Mouse (Mus musculus): ENCODE measurements around the gene Fer. TPM values are rescaled to one million over a fixed set of nuclear protein-coding genes. Genes with fewer than 3 reads are reported as not detected.

Gene Fer
- polyA plus RNA-seq, 1 experiment = 67.9 TPM

DNA sequence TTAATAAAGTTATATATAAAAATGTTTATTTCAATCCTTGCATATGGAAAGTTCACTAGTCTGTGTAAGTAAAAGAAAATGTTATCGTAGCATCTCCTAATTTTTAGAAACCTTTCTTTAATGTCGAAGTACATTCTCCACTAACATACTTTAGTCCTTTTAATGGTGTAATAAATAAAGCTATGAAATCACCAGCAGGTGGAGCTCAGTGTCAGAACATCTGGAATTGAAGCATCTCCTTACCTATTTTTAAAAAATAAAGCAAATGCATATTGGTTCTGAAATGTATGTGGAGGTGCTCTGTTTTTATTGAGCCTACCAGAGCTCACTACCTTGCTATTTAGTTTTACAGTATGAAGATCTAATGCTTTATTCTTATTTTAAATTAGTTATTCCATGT, 88.6 kb downstream of the Fer start:
- no peak for TF ChIP-seq POLR2A (IDR thresholded peaks at IDR 0.05; ENCODE audit: low read depth, low read length)
- no peak for TF ChIP-seq CTCF (IDR thresholded peaks at IDR 0.05; ENCODE audit: borderline replicate concordance, insufficient read depth, low read length)
- peaks cover 7% of the 10 kb centered on the region; the same call in 1 of the 2 replicates for H3K4me1 ChIP-seq (ENCODE audit: control insufficient read depth, insufficient read depth, low read length)
- H3K27ac ChIP-seq (ENCODE audit: insufficient read depth, low read length) = no peak overlapping the region
- H3K4me3 ChIP-seq (ENCODE audit: insufficient read depth, low read length) = no peak overlapping the region

DNA sequence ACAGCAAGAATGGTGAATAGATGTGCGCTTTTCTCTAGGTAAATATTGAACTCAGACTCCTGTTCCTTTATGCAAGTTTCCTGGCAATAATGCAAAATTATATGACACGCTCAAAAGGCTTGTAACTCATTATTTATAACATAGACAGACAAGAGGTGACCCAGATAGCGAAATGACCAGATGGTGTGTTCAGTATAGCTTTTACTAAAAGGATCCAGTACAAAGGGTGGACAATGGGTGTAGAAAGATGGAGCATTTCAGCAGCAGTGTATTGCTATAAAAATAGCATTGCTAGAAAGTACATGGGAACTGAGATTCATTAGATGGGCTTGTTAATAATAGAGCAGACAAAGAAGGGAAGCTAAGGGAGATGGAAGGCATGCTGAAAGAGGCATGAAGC, 104.2 kb downstream of the Fer start:
- H3K27ac ChIP-seq (ENCODE audit: insufficient read depth, low read length) = no peak overlapping the region
- H3K4me1 ChIP-seq (ENCODE audit: control insufficient read depth, insufficient read depth, low read length) = peaks cover 6% of the 10 kb centered on the region; the same call in 1 of the 2 replicates
- TF ChIP-seq CTCF (IDR thresholded peaks at IDR 0.05; ENCODE audit: borderline replicate concordance, insufficient read depth, low read length) = no peak
- no peak for TF ChIP-seq POLR2A (IDR thresholded peaks at IDR 0.05; ENCODE audit: low read depth, low read length)
- H3K4me3 ChIP-seq (ENCODE audit: insufficient read depth, low read length) = no peak overlapping the region

DNA sequence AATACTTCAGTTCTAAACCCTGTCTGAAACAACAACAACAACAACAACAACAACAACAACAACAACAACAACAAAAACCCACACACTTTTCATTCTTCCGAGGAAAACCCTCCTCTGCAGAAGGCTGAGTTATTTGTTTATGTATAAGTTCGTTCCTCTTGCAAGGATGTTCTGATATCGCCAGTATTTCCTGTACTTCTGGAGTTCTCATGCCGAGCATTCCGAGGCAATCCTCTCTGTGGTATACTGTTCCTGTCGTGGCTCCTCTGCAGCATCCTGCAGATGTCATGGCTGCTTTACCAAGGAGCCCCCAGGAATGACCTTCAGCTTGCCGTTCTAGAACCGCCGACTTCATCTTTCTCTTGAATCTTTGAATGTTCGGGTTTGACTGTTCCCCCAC, 106.6 kb downstream of the Fer start:
- Histone ChIP-seq H3K27ac (ENCODE audit: insufficient read depth, low read length) (no peak overlapping the region), H3K4me3 (ENCODE audit: insufficient read depth, low read length) (no peak overlapping the region), H3K4me1 (ENCODE audit: control insufficient read depth, insufficient read depth, low read length) (peaks cover 6% of the 10 kb centered on the region; the same call in 1 of the 2 replicates)
- TF ChIP-seq POLR2A (IDR thresholded peaks at IDR 0.05; ENCODE audit: low read depth, low read length) (no peak), CTCF (IDR thresholded peaks at IDR 0.05; ENCODE audit: borderline replicate concordance, insufficient read depth, low read length) (no peak)

DNA sequence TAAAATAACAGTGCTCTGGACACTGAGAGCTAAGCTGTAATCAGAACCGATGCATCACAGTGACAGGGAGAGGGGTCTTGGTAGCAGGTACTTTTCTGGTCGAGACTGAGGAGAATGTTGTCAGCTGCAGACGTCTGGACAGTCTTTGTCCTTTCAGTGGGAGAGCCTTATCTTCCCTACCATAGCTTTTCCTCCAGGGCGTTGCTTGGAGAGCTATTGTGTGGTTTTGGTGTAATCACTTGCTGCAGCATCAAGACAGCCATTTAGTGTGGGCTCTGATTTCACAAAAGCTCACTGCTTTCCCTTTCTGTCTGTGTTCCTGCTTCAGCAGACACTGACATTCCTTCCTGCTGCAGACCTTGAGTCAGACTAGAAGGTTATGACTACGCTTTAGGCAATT, 107.4 kb downstream of the Fer start:
- no peak overlapping the region for H3K4me3 ChIP-seq (ENCODE audit: insufficient read depth, low read length)
- H3K27ac ChIP-seq (ENCODE audit: insufficient read depth, low read length) = no peak overlapping the region
- peaks cover 6% of the 10 kb centered on the region; the same call in 1 of the 2 replicates for H3K4me1 ChIP-seq (ENCODE audit: control insufficient read depth, insufficient read depth, low read length)
- no peak for TF ChIP-seq CTCF (IDR thresholded peaks at IDR 0.05; ENCODE audit: borderline replicate concordance, insufficient read depth, low read length)
- no peak for TF ChIP-seq POLR2A (IDR thresholded peaks at IDR 0.05; ENCODE audit: low read depth, low read length)

DNA sequence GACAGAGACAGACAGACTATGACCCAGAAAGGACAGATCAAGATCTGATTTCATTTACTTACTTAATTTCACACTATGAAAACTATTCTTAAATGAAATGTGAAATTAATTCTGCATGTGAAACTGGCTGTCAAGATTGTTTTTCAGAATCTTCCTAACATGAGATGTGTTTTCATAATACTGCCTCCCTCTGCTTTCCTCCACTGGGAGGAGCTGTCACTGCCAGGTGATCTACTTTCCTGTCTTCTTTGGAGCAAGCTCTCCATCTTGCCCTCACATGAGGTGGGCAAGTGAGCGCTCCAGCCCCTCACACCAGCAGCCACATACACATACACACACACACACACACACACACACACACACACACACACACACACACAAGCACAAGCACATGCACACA, 108.1 kb downstream of the Fer start:
- H3K4me3 ChIP-seq (ENCODE audit: insufficient read depth, low read length) = no peak overlapping the region
- TF ChIP-seq POLR2A (IDR thresholded peaks at IDR 0.05; ENCODE audit: low read depth, low read length) = no peak
- no peak for TF ChIP-seq CTCF (IDR thresholded peaks at IDR 0.05; ENCODE audit: borderline replicate concordance, insufficient read depth, low read length)
- H3K27ac ChIP-seq (ENCODE audit: insufficient read depth, low read length) = no peak overlapping the region
- peaks cover 6% of the 10 kb centered on the region; the same call in 1 of the 2 replicates for H3K4me1 ChIP-seq (ENCODE audit: control insufficient read depth, insufficient read depth, low read length)

DNA sequence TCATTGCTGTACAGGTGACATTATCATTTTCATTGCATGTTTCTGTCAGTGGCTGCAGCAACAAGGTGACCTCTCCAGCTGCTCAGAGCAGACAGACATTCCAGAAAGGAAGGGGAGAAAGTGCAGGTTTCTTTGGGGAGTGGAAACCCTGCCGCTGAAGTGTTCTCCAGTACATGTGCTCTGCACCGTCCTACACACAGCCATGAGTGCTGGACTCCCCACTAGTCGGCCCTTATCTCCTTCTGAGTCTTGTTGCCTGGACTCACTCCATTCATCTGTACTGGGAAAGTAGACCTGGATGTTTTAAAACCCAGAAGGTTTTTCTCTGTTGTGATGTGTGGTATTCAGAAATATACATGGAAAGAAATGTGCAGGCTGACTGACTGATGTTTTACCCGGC, 109.3 kb downstream of the Fer start:
- Histone ChIP-seq H3K4me1 (ENCODE audit: control insufficient read depth, insufficient read depth, low read length) (peaks cover 6% of the 10 kb centered on the region; the same call in 1 of the 2 replicates), H3K4me3 (ENCODE audit: insufficient read depth, low read length) (no peak overlapping the region), H3K27ac (ENCODE audit: insufficient read depth, low read length) (no peak overlapping the region)
- no peak for TF ChIP-seq POLR2A (IDR thresholded peaks at IDR 0.05; ENCODE audit: low read depth, low read length)
- no peak for TF ChIP-seq CTCF (IDR thresholded peaks at IDR 0.05; ENCODE audit: borderline replicate concordance, insufficient read depth, low read length)

DNA sequence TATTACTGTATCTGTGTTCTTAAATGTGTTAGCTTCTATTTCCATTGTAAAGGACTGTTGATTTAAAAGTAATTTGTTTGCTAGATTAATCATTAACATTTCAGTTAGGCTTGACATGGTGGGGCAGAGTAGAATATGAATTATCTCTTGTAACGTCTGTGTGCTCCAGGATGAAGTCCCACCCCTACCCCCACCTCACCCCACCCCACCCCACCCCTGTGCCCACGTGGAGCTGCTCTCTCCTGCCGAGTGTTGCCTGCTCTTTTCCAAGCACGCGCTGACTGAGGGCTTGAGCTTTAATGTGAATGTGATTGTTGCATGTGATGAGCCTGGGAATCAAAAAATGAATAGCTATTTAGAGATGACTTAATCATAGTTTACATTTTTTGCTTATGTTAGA, 110.9 kb downstream of the Fer start:
- H3K4me3 ChIP-seq (ENCODE audit: insufficient read depth, low read length) = no peak overlapping the region
- H3K4me1 ChIP-seq (ENCODE audit: control insufficient read depth, insufficient read depth, low read length) = peaks cover 4% of the 10 kb centered on the region; the same call in 1 of the 2 replicates
- H3K27ac ChIP-seq (ENCODE audit: insufficient read depth, low read length) = no peak overlapping the region
- TF ChIP-seq POLR2A (IDR thresholded peaks at IDR 0.05; ENCODE audit: low read depth, low read length) (no peak), CTCF (IDR thresholded peaks at IDR 0.05; ENCODE audit: borderline replicate concordance, insufficient read depth, low read length) (no peak)

DNA sequence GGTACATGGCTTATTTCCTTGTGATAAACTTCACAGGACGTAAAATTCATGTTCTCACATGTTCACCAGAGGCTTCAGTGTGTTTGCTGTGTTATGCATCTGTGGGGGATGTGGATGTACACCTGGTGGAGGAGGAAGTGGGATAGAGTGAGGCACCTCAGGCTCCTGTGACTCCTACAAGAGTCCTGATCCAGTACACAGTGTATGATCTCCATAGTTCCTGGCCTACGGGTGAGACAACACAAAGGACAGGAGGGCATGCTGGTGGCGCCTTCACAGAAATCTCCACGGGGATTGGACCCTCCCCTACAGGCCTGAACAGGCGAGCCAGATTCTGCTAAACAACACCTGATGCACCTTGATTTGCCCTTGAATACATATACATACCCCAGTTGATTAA, 111.4 kb downstream of the Fer start:
- Histone ChIP-seq H3K4me1 (ENCODE audit: control insufficient read depth, insufficient read depth, low read length) (peaks cover 4% of the 10 kb centered on the region; the same call in 1 of the 2 replicates), H3K4me3 (ENCODE audit: insufficient read depth, low read length) (no peak overlapping the region), H3K27ac (ENCODE audit: insufficient read depth, low read length) (no peak overlapping the region)
- no peak for TF ChIP-seq CTCF (IDR thresholded peaks at IDR 0.05; ENCODE audit: borderline replicate concordance, insufficient read depth, low read length)
- no peak for TF ChIP-seq POLR2A (IDR thresholded peaks at IDR 0.05; ENCODE audit: low read depth, low read length)

DNA sequence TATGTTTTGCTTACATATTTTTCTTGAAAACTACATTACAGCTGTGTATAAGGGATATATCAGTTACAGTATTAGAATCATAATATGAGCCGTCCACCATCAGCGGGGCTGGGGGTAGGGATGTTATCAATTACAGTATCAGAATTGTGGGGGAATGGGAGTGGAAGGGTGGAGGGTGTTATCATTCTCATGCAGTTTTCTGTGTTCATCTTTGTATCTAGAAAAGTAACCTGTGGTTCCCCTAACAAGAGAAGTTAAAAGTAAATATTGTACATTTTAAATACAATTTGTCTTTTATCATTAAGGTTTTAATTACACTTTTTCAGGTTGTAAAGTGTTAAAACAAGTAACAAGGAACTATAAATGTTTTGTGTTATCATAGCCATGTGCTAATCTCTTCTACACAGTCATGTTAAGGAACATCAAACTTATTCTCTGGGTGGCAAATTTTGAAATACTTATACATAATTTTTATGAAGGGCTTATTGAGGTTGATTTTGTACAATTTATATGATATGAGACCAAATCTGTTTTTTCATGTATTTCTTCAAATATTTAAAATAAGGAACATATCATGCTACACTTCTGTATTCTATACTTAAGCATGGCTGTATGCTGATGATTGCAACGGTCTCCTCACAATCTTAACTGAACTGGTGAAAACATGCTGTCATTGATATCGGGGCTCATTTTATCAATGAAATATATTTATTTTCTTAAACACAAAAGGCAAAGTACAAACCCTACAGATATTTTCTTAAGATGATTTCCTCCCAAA, 116.1 kb downstream of the Fer start:
- Histone ChIP-seq H3K4me1 (ENCODE audit: control insufficient read depth, insufficient read depth, low read length) (no peaks in the 10 kb centered on the region; the same call in 1 of the 2 replicates), H3K4me3 (ENCODE audit: insufficient read depth, low read length) (no peak overlapping the region), H3K27ac (ENCODE audit: insufficient read depth, low read length) (no peak overlapping the region)
- TF ChIP-seq POLR2A (IDR thresholded peaks at IDR 0.05; ENCODE audit: low read depth, low read length) = no peak
- no peak for TF ChIP-seq CTCF (IDR thresholded peaks at IDR 0.05; ENCODE audit: borderline replicate concordance, insufficient read depth, low read length)

DNA sequence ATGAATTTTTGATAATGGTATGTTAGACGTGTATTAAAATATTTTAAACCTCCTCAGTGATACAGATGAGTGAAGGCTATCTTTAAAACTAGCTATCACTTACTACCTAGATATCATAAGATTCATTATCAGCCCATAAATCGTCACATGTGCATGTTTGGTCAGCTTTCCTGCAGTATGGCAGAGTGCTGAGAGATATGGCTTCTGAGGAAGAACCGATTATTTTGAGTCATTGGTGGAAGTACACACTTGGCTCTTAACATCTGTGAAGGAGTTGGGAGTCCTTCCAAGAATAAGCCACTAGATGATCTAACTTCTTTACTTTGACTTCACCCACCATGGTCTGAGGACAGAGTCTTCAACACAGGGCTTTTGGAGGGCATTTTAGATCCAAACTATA, 117.3 kb downstream of the Fer start:
- Histone ChIP-seq H3K27ac (ENCODE audit: insufficient read depth, low read length) (no peak overlapping the region), H3K4me1 (ENCODE audit: control insufficient read depth, insufficient read depth, low read length) (no peaks in the 10 kb centered on the region; the same call in 1 of the 2 replicates), H3K4me3 (ENCODE audit: insufficient read depth, low read length) (no peak overlapping the region)
- TF ChIP-seq POLR2A (IDR thresholded peaks at IDR 0.05; ENCODE audit: low read depth, low read length) (no peak), CTCF (IDR thresholded peaks at IDR 0.05; ENCODE audit: borderline replicate concordance, insufficient read depth, low read length) (no peak)
